Mouse (Mus musculus) layer of hippocampus, adult 2 months (tissue): ENCODE data around the gene Tacc2. TPM values are rescaled to one million over a fixed set of nuclear protein-coding genes. Genes with fewer than 3 reads are reported as not detected.
"Not testable (repeated sequence)": the region's sequence is repeated elsewhere in the genome, so short reads cannot be mapped to it uniquely, and the experiment has no call there.

Experiments
- DNase-seq, 2 experiments: peaks; one replicate each; pipeline ENCODE4 v3.0.0; 2022; ENCODE audit warnings: low spot score in 2 of 2
- H3K27ac ChIP-seq: fragments of 200-600 bp; 2 replicates; pipeline ENCODE4 v1.8.1; 2022
- H3K4me3 ChIP-seq: fragments of 200-600 bp; 2 replicates; pipeline ENCODE4 v1.8.1; 2022; ENCODE audit warnings: mild to moderate bottlenecking
- CTCF ChIP-seq: fragments of 200-600 bp; conservative IDR thresholded peaks from 2 replicates; pipeline ENCODE4 v1.8.1; 2022; ENCODE audit warnings: antibody characterized with exemption, mild to moderate bottlenecking, moderate library complexity
- long read RNA-seq, 2 experiments: library from polyadenylated mRNA; stranded (forward); transcript quantifications; one replicate each; pipeline ENCODE4 v2.0.0; 2021; ENCODE audit warnings: borderline mapping rate in 2 of 2
- total RNA-seq, 2 experiments: library from RNA; stranded (reverse); gene quantifications; 2 replicates each; pipeline ENCODE4 v1.2.3; 2021

Tacc2 gene
- 10 to 100 TPM; 79.5 to 82.0 TPM for total RNA-seq
- long read RNA-seq, experiment 1, partial matches to known transcripts: 6 of 28 reads
- long read RNA-seq, experiment 1, other reads (novel, unspliced or antisense): 19 of 28 reads
- long read RNA-seq, experiment 2, partial matches to known transcripts: 10 of 57 reads
- long read RNA-seq, experiment 2, other reads (novel, unspliced or antisense): 42 of 57 reads

DNA sequence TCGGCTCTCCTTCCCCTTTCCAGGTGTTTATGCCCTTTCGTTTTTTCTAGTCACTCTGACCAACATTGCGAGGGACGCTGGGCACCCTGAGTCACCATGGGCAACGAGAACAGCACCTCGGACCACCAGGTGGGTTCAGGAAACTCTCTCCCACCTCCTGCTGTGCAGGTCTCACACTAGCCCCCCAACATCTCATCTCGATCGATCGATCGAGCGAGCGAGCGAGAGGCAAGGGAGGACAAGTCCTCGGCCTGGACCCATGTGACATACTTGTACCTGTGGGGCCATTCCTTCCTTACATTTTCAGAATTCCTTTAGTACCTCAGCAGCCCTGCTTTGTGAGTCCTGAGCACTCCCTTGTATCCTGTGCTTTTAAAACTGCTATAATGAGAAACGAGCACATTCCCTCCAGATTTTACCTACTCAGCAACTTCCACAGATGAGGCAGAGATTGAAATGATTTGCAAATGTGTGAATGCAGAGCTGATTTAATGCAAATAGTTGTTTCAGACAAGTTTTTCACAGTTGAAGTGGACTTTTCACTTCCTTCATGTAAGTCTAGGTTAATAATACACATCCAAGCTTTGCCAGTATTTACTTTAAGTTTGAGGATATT is at the start of gene Tacc2:
TSS of gene Tacc2 (plus strand) at position 51 of the 616 bp plus-strand sequence.
- no peak for TF ChIP-seq CTCF
- peak within 1 kb of the TSS; percentile 24; the same call in 1 of the 2 replicates for H3K4me3 ChIP-seq
- no peak within 1 kb of the TSS for H3K27ac ChIP-seq
- no peak for DNase-seq

DNA sequence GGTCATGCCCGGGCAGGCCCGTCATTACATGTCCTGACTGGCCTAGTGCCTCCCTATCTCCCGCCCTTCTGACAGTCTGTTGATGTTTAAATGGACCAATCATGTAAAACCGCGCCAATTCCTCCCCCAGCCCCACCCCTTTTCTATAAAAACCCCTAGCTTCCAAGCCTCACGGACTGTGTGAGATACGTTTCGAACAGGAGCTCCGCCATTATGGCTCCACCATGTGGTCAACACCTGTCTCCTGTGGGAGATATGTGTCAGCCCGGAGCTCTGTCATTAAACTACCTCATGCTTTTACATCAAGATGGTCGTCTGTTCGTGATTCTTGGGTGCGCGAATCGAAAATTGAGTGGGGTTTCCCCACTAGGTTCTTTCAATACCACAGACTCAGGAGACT is 46.1 kb upstream of the Tacc2 start:
- DNase-seq, H3K27ac ChIP-seq, H3K4me3 ChIP-seq: not testable (repeated sequence)

DNA sequence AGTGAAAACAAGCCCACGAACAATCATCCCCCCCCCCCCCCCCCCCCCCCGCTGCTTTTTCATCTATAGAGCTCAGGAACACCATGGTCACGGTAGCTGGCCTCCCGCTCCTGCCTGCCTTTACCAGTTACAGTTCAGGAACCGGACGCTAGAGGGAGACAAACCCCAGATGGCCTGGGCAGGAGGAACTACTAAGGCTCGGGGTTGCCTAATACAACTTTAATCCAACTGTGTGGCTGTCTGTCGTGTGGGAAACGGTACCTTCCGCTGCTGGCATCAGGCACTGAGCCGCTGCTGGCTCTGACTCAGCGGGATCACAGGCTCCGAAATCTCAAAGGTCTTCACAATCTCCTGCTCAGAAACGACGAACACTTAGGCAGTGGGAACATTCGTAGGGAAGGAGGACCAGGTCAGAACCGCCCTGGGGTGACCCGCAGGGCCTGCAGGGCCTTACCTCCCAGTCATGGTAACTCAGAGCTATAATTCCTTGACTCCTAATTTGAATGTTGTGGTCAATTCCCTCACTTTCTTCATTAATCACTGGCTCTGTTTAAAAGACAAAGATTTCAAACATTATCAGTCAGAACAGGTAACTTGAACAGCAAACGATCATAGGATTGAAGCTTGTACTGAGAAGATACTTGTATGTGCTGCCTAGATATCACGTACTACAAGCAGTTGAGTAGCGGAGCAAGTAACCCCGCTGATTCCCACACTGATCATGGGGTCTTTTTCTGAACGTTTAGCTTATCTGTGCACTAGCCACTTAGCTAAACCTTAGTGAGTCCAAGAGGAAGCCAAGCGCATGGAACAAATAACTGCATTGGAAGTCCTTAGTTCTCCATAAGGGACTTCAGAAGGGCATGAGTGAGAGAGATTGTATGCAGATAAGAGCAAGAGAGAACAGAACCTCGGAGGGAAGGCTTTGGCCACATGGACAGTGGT is 43.6 kb upstream of the Tacc2 start:
- peak; percentile 88 to 97 for DNase-seq

DNA sequence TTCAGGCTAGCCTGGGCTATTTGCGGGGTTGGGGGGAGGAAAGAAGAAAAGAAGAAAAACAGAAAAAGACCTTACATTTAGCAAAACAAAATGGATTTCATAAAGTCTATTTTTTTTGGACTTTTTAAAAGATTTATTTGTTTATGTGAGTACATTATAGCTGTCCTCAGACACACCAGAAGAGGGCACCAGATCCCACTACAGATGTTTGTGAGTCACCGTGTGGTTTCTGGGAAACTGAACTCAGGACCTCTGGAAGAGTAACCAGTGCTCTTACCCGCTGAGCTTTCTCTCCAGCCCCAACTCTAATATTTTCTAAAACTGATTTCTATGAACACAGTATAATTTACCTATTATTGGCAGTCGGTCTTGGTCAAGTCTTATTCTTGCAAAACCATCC is 42.1 kb upstream of the Tacc2 start:
- DNase-seq: no peak
- TF ChIP-seq CTCF: peak; percentile 66
- Histone ChIP-seq H3K4me3 (no peak overlapping the region), H3K27ac (no peak overlapping the region)

More for the DNA sequence above, 43.6 kb upstream of the Tacc2 start:
- Histone ChIP-seq H3K4me3 (no peak overlapping the region), H3K27ac (peak overlapping the region; percentile 29)
- peak; percentile 82 for TF ChIP-seq CTCF

DNA sequence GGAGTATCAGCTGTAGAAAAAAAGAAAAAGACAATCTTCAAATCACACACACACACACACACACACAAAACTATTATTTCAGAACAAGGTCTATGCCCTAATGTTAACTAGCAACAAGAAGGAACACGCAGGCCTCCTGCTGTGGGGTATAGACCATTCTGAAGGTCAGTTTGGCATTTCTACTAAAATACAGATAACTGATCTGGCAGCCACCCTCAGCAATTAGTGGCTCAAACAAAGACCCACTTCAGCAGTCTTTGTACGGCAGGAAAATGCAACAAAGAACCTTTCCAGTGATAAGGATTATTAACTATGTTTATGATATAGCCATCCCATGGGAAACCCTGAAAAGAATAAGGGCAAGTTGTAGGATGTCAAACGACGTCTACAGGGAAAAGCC is 40.2 kb upstream of the Tacc2 start:
- TF ChIP-seq CTCF: no peak
- no peak overlapping the region for H3K27ac ChIP-seq
- no peak for DNase-seq
- no peak overlapping the region for H3K4me3 ChIP-seq

DNA sequence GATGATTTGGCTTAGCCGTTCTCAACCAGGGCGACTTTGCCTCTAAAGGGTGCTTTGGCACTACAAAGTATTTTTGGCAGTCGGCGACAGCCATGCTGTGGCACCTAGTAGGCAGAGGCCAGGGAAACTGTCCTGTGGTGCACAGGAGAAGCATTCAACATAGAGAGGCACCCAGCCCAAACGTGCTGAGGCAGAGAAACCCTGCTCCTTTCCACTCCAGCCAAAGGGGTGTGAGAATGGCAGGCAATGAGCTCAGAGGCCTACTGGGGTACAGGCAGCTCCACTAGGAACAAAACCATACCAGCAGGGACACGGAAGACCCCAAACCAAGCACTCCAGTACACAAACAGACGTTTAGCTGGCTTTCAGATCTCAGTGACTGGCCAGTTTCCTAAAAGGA is 37.1 kb upstream of the Tacc2 start:
- no peak for DNase-seq
- no peak overlapping the region for H3K27ac ChIP-seq
- no peak for TF ChIP-seq CTCF
- no peak overlapping the region for H3K4me3 ChIP-seq

DNA sequence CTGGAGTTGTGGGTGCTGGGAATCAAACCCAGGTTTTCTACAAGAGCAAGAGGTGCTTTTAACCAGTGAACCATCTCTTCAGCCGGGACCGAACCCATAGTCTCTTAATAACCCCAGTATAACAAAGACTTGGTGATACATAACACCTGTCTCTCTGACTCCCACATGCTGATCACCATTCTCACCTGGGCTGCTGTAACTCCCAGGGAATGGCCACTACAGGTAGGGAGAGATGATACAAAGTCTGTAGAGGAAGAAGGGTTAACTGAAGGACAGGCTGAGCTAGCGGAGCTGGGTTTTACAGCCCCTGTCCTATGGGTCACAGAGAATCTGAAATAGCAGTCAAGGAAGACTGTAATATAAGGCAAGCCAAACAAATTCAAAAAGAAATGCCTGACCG is 34.1 kb upstream of the Tacc2 start:
- H3K4me3 ChIP-seq: no peak overlapping the region
- DNase-seq: no peak
- H3K27ac ChIP-seq: no peak overlapping the region
- no peak for TF ChIP-seq CTCF

DNA sequence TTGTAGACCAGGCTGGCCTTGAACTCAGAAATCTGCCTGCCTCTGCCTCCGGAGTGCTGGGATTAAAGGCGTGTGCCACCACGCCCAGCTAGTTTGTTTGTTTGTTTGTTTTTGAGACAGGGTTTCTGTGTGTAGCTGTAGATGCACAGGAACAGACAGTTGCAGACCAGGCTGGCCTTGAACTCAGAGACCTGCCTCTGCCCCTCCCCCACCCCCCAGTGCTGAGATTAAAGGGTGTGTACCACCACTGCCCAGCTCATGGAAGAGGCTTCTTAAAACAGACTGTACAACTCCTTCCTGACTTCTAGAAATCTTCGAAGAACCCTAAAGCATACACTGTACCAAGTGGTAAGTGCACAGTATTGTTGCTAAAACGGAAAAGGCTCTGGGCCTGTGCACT is 31.8 kb upstream of the Tacc2 start:
- DNase-seq: no peak
- H3K4me3 ChIP-seq: no peak overlapping the region
- TF ChIP-seq CTCF: no peak

DNA sequence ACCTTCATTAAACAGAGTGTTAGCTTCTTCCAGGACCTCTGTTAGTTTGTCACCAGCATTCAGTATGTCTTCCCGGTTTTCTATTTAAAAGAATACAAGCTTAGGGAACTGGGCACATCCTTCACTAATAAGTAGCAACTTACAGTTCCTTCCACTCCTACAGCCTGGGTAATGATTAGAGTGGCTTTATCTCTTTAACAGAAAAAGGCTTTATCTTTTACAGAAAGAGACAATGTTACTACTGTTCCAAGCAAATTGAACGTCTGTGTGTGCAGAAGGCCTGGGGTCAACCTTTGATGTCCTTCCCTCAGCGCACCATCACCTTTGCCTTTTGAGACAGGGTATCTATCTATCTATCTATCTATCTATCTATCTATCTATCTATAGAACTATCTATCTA is 31.3 kb upstream of the Tacc2 start:
- Histone ChIP-seq H3K4me3 (peak overlapping the region; percentile 67), H3K27ac (peak overlapping the region; percentile 97)
- no peak for DNase-seq
- no peak for TF ChIP-seq CTCF

More for the DNA sequence above, 31.8 kb upstream of the Tacc2 start:
- peak overlapping the region; percentile 97; the same call in 1 of the 2 replicates for H3K27ac ChIP-seq

DNA sequence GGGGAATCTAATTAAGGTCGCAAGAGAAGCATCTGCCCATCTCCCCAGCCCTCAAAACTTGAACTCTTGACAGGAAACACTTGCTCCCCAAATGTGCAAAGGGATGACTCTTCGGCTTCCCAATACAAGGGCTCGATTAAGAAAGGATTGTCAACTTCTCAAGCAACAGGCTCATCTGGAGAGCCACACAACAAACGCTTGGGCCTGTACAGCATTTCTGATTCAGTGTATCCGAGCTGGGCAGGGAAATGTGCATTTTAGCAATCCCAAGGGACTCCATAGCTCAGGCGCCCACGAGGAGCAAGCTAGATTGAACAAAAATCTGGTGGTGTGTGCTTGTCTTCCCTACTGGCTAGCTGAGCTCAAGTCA is 30.8 kb upstream of the Tacc2 start:
- Histone ChIP-seq H3K4me3 (peak overlapping the region; percentile 67), H3K27ac (peak overlapping the region; percentile 97)
- no peak for TF ChIP-seq CTCF
- no peak for DNase-seq

DNA sequence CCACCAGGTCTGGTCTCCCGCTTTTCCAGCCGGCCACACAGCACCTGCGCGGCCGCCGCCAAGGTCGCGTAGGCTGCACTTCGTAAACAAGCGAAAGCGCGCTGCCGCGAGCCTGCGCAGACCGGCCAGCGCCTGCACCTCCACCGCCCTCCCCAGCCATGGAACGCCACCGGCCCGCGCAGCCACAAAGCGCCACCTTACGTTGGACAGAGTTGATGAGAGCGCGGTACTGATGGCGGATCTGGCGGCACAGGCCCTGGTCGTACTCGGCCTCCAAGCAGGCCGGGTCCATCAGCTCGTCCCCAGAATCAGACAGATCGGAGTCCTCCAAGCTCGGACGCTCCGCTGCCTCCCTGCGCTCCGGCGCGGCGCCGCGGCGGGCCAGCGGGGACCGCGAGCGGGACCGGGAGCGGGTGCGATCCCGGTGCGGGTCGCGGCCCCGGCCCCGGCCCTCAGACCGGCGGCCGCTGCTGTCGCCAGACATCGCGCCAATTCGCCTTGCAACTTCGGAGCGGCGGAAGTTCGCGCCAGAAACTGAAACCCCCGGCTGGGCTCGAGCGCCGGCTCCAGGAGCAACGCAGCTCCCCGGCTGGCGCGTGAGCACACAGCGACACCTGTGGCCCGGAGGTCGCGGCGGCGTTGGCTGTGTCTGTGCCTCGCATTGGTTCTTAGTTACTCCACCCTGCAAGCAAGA is 30.3 kb upstream of the Tacc2 start:
- peak; percentile 89 to 93 for DNase-seq
- Histone ChIP-seq H3K4me3 (peak overlapping the region; percentile 67), H3K27ac (peak overlapping the region; percentile 97)
- peak; percentile 83 for TF ChIP-seq CTCF

DNA sequence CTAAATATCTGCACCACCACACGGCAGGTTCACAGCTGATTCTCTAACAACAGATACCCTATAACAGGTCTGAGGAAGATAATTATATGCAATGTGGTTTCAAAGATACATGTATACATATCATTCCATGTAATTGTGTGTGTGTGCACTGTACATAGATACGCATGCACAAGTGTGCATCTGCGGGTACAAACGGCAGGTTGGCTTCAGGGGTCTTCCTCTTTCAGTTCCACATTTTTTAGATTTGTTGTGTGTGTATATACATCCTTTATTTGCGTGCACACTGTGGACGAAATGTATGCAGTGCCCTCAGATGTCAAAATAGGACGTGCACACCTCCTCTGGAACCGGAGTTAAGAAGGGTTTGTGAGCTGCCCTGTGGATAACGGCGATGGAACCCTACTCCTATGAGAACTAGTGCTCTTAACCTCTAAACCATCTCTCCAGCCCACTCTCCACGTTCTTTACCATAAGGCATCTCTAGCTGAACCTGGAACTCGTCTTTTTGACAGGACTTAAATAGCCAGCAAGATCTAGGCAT is 29.5 kb upstream of the Tacc2 start:
- Histone ChIP-seq H3K4me3 (no peak overlapping the region; the same call in 1 of the 2 replicates), H3K27ac (peak overlapping the region; percentile 97; the same call in 1 of the 2 replicates)
- TF ChIP-seq CTCF: no peak
- DNase-seq: no peak
